Mouse (Mus musculus) retina, postnatal 1 day (tissue): ENCODE data around the gene Tax1bp1.
"Not testable (repeated sequence)": the region's sequence is repeated elsewhere in the genome, so short reads cannot be mapped to it uniquely, and the experiment has no call there.

Experiments used
- DNase-seq: peaks from one replicate; pipeline ENCODE4 v3.0.0-alpha.2; 2012

Gene Tax1bp1

DNA sequence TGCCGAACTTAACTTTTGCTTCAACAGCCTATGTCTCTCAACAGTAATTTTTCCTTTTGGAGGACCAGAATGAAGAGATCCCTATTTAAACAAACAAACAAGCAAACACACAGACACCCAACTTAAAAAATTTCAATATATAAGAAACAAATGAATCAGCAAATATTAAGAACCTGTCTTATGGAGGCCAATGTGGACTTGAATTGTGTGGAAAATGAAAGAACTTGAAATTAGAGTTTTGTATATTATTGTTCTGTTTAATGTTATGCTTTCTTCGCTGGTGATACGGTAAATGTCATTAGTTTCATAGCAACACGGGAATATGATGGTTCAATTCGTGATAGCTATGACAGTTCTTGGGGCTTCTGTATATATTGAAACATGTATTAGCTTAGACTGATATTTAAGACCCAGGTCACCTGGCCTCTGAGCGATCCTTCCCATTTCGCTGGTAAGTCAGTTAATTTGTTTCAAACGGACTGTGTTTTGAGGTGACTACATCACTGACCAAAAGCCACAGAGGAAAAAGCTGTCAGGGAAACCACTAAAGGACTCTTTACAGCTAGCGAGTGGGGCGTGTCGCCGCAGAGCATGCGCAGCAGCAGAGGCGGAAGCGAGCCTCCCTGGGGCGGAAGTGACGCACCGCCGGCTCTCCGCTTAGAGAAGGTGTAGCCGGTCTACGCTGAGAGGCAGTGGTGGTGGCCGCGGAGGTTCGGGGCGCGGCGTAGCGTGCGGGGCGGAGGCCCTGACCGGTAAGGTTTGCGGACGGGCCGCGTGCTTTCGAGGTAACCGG is at the start of gene Tax1bp1:
TSS of gene Tax1bp1 (plus strand) at position 626 of the 793 bp plus-strand sequence.
- DNase-seq = peak; percentile 95

DNA sequence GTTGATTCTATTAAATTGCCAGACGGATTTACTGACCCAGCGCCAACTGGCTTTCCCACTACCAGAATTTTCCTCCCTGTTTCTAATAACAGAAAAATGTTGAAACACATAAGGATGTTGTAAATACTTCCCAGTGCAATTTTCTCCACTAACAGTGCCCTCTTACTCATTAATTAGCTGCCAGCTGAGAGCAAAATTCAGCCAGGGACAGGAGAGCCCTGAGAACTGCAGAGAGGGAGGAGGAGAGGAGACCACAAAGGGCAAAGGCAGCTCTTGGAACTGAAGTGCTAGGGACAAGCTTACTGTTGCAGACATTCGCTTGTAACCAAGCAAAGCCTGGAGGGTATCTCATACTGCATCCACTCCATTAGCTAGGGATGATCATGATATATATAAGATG is 45.9 kb upstream of the Tax1bp1 start:
- DNase-seq = no peak

GRCm38 (mm10) chr6:52669878-52670277 is 43.7 kb upstream of the Tax1bp1 start:
- DNase-seq = not testable (repeated sequence)

GRCm38 (mm10) chr6:52671791-52672190 is 41.7 kb upstream of the Tax1bp1 start:
- no peak for DNase-seq

DNA sequence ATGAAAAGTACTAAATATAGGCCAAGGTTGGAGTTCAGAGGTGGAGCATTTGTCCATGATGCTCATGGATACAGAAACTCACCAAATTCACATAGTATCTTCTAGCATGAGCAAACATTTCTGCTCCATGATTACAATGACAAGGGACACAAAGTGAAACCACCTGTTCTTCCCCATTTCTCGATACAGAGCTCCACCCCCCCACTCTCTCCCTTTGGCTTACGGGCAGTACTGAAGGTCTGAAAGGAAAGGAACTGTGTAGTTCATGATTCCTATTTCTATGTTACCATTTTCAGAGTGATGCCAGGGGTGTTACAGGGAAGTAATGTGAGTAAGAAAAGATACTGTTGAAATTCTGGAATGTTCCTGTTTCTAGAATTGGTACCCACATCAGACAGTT is 41.0 kb upstream of the Tax1bp1 start:
- no peak for DNase-seq

GRCm38 (mm10) chr6:52673706-52674105 is 39.8 kb upstream of the Tax1bp1 start:
- DNase-seq = no peak

DNA sequence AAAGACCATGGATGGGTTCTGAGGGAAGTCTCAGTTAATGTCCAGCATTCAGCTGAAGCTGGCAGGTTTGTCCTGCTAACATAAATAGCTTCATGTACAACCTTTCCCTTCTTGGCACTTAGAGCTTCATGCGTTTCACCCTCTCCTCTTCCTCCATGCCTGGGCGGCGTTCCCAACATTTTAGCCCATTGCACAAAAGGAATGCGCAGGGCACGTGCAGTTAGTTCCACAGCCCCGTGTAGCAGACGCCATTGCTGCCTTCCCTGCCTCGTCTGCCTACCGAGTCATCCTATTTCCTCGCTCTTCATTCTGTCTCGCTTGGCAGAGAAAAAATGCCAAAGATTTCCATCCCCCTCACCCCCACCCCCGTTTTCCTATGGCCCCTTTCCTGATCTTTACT is 39.0 kb upstream of the Tax1bp1 start:
- DNase-seq = no peak

DNA sequence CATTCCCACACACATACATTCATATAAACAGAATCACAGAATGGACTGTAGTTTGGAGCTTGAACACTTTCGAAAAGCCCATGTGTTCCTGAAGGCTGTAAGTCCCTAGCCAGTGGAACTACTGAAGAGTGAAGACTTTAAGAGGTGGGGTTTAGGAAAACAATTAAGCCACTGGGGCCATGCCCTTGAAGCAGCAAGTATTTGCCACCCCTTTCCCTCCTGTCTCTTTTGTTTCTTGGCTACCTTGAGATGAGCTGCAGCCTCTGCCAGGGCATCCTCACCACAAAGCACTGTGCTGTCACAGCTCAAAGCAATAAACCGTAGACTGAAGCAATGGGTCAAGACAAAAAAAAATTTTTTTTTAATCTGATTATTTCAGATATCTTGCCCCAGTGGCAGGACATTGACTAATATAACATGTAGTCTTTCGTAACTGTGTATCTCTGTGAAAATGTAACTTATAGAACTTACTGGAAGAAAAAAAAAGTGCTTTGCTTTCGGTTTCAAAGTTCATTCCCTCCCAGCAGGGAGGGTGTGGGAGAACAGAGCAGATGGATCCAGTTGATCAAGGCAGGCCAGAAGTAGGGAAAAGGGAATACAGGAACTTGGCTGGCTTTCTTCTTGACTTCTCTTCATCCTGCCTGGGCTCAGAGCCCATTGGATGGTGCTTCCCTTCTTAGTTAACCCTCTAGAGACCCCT is 38.2 kb upstream of the Tax1bp1 start:
- no peak for DNase-seq

- not testable (repeated sequence) for DNase-seq
Measured at GRCm38 (mm10) chr6:52677534-52677933, 36.0 kb upstream of the Tax1bp1 start.

DNA sequence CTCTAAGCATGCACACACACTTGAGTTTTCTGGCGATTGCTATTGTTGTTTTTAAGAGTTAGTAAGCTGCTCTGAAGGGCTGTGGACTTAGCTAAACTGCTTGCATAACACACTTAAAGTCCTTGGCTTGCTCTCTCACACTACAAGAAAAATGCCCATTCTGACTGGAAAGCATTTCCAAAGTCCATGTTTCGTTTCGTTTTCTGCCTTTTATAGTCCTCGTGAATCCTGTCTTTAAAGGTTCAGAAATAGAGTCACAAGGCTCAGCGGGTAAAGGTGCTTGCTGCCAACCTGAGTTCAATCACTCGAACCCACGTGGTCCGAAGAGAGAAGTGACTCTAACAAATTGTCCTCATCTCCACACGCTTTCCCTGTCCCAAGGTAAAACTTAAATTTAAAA is 34.0 kb upstream of the Tax1bp1 start:
- DNase-seq = no peak

GRCm38 (mm10) chr6:52680458-52681032 is 33.0 kb upstream of the Tax1bp1 start:
- no peak for DNase-seq

- no peak for DNase-seq
Measured at GRCm38 (mm10) chr6:52681847-52682485, 31.6 kb upstream of the Tax1bp1 start.

GRCm38 (mm10) chr6:52682607-52683006 is 30.9 kb upstream of the Tax1bp1 start:
- no peak for DNase-seq

GRCm38 (mm10) chr6:52686901-52687500 is 26.5 kb upstream of the Tax1bp1 start:
- peak; percentile 51 for DNase-seq

DNA sequence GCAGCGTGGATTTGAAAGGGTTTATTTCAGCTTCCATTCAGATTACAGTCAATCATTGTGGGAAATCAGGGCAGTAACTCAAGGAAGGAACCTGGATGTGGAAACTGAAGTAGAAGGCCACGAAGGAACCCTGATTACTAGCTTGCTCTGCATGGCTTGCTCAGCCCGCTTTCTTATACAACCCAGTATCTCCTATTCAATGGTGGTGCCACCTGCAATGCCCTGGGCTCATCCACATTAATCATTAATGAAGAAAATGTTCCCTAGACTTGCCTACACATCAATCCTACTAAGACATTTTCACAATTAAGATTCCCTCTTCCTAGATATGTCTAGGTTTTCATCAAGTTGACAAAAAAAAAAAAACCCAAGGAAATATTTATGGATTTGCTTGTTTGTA is 23.2 kb upstream of the Tax1bp1 start:
- DNase-seq = no peak

- DNase-seq = no peak
Measured at GRCm38 (mm10) chr6:52691800-52692199, 21.7 kb upstream of the Tax1bp1 start.

GRCm38 (mm10) chr6:52692451-52693063 is 21.0 kb upstream of the Tax1bp1 start:
- DNase-seq = no peak

DNA sequence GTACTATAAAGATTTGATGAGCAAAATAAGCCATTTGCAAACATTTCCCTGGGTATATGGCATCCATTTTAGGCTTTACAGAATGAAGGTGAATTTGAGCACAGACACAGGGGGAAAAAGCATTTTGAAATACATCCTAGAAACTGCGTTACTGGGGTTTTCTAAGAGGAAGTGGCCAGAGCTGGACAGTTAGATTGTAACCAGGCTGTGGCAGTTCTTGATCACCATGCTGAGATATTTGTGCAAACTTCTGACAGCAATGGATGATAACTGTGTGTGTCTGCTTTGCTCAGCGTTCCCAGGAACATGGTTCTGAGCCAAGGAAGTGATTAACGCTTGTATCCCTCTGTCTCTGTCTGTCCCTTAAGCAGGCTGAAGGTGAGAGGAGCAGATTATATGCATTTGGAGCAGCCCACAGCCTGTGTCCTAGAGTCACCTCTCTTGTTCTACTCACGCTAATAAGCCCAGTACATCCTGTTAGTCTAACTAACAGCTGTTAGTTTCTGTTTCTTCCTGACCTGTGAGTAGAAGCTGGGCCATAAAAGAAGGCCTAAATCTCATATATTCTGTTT is 15.5 kb upstream of the Tax1bp1 start:
- peak; percentile 41 for DNase-seq

- DNase-seq = no peak
Measured at GRCm38 (mm10) chr6:52699050-52699449, 14.5 kb upstream of the Tax1bp1 start.

DNA sequence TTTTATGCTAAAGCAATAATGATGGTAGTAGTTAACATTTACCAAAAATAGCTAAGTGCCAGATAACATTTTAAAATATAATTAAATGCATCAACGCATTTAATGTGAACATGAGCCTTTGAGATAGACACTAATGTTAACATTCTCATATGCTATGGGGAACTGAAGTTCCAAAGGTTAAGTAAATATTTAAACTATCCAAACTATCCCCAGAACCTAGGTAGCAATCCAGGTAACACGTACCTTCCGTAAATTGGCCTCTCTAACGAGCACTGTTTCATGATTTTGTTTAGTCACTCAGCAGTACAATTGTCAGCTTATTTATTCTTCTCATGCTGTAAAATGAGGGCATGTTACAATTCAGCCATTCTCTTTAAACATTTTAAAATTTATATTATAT is 13.6 kb upstream of the Tax1bp1 start:
- no peak for DNase-seq

GRCm38 (mm10) chr6:52703263-52703662 is 10.3 kb upstream of the Tax1bp1 start:
- no peak for DNase-seq

DNA sequence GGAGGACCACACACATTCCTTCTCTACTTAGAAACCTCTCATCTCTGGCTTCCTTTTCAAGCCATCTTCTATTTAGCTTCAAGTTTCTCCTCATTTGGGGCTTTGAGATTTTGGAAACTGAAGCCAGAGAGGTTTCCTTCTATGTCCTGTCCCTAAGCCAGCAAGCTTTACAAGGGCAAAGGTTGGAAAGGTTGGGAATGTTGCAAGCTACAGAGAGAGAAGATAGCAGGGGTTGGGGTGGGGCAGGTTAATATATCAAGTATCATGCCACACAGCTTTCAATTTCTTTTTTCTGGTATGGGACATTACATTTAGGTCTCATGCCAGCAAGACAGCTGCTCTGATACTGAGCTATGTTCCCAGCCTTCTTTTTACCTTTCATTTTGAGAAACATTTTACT is 8.2 kb upstream of the Tax1bp1 start:
- no peak for DNase-seq
